Mouse (Mus musculus) embryo, embryonic 11 days (tissue): ENCODE measurements at regions not wholly inside any gene's neighbourhood (a gene's known extent, or its start where the extent isn't known, plus 50 kb on each side); places are given as distances from the start of the nearest gene placed in this dataset.
A peak's percentile ranks its signal among the peaks of the same experiment; 100 is the strongest.
"Not testable (repeated sequence)": the region's sequence is repeated elsewhere in the genome, so short reads cannot be mapped to it uniquely, and the experiment has no call there.

Experiments
- DNase-seq: peaks from one replicate; pipeline ENCODE4 v3.0.0-alpha.2; 2015

DNA sequence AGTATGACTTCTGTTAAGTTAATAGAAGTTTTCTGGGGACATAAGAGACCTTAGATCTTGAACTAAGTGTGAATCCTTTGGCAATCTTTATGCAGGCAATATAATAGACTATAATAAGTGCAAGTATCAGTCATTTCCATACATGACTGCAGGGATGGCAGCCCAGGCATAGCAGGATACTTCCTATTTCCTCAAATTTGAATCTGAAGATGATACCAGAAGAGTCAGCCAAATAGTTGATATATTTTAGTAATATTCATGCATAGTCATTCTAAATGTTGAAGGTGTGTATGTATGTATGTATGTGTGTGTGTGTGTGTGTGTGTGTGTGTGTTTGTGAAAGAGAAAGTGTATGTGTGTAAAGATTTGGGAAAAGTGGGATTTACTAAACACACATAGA, 64.3 kb downstream of the Prl2c2 start:
- DNase-seq, result not testable (repeated sequence)

- DNase-seq, result not testable (repeated sequence)
These were observed 70.1 kb downstream of the Prl2c2 start for GRCm38 (mm10) chr13:12935103-12935502.

GRCm38 (mm10) chr13:12931907-12932617, 73.1 kb downstream of the Prl2c2 start:
- peak; percentile 10 for DNase-seq

GRCm38 (mm10) chr13:12930566-12930965, 74.6 kb downstream of the Prl2c2 start:
- no peak for DNase-seq

DNA sequence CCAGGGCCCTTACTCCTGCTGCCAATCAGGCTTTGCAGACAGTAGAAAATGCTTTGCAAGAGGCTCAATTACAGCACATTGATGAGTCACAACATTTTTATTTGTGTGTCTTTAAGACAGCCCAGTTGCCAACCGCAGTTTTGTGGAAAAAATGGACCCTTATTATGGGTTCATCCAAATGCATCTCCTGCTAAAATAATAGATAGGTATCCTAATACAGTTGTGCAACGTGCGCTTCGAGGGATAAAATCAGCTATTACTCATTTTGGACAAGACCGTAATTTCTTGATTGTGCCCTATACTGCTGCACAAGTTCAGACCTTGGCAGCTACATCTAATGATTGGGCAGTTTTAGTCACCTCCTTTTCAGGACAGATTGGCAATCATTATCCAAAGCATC, 75.4 kb downstream of the Prl2c2 start:
- no peak for DNase-seq

DNA sequence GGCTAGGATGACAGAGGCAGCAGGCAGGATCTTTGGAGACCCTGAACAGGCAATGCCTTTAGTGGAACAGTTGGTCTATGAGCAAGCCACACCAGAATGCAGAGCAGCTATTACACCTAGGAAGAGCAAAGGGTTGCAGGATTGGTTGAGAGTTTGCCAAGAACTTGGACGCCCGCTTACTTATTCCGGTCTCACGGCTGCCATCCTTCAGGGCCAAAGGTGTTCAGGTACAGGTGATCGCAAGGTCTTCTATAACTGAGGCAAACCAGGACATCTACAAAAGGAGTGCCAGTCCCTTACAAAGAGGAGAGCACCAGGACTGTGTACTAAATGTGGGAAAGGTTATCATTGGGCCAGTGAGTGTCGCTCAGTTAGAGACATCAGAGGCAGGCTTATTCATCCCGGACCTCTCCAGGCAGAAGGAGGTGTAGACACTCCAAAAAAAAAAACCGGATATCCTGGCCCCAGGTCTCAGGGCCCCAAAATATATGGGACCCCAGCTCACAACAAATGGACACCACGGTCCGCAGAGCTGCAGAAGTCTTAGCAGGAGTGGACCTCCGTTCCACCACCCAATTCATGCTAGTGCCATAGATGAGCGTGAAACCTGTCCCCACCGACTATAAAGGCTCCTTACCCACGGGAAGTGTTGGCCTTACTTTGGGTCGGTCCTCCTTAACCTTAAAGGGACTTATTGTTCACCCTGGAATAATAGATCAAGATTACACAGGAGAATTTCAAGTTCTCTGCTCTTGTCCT, 77.4 kb downstream of the Prl2c2 start:
- no peak for DNase-seq

DNA sequence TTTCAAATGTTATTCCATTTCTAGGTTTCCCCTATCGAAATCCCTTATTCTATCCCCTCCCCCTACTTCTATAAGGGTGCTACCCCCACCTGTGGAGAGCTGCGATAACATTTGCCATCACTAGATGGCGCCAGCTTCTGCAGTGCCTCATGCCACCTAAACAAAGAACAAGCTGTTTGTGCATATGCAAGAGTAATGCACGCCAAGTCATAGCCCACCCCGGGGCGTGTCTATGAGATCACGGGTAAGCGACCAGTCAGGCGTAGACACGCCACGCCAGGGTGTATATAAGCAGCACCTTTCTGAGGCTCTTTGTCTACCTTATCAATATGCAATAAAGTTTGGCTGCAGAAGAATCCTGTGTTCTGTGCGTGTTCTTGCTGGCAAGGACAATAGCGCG, 79.6 kb downstream of the Prl2c2 start:
- no peak for DNase-seq

- no peak for DNase-seq
These were observed 92.3 kb downstream of the Prl2c2 start for GRCm38 (mm10) chr13:12912902-12913301.

DNA sequence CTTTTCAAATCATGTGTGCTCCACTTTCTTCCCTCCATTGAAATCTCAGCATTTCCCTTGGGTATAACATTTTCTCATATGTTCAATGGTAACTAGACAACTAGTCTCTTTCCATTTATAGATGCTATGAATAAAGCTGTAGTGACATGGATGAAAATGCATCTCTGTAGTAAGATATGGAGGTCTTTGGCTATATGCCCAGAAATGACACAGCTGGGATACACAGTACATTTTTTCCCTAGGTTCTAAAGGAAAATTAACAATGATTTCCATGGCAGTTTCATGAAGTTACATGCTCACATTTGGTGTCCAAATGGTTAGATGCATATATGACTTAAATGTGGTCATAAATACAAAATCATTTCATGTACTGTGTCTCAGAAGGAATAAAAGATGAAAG, 99.0 kb downstream of the Prl2c2 start:
- DNase-seq, result no peak

DNA sequence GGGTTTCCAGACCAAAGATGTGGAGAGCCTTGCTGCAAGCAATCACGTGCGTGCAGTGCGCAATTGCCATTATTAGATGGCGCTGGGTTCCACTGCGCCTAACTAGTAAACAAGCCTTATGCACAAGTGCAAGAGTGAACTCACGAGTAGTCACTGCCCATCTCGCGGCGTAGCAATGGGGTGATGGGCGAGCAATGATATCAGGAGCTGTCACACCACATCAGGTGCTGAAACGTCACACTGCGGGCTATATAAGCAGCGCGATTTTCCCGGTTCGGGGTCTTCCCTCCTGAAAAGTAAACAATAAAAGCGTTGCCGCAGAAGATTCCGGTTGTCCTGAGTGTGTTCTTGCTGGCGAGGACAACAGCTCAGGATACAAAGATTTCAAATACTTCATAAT, 89.8 kb upstream of the Prl2c3 start:
- not testable (repeated sequence) for DNase-seq

DNA sequence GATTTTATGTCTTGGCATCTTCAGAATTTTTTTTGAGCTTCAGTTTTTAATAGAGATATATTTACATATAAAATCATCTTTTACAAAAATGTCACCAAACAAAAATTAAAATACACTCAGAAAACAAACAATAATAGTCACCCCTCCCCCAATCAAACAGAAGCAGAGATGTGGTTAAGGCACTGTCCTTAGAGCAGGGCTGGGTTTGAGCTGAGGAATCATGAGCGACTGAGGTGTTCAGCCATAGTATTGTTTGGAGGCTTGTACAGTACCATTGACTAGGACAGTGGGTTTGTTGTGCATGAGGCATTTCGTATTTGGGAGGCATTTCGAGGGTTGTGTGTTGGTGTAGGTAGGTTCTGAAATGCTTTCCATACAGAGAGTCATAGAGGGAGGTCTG, 79.6 kb upstream of the Prl2c3 start:
- not testable (repeated sequence) for DNase-seq

DNA sequence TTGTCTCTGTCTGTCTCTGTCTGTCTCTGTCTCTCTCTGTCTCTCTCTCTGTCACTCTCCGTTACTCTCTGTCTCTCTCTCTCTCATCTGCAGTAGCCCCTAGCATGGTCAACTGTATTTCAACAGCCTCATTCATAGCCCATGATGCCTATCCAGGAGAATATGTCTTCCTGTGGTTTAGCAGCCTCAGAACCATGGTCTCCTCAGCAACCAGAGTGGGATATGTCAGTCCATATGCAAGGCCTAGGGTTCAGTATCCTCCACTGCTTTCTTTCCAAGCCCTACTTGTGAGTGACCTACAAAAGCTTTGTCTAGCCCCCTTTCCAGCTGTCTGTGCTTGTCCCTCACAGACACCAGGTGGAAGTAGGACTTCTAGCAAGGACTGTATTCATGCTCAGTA, 65.1 kb upstream of the Prl2c3 start:
- not testable (repeated sequence) for DNase-seq

DNA sequence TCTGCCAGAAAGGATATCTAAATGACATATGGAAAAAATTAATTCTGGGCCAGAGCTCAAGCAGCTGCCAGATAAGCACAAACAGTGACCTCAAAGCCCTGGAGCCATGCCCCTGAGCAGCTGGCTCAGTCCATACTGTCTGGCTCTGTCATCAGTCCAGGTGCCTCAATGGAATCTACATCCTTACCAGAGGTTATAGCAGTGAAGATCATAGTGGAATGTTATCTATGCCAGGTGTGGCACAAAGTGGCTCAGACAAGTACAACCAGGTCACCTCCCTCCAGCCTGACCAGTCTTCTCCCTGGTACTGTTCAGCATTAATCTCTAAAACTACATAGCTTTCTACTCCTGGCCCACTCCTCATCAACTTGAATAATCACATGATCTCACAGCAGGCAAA, 64.4 kb upstream of the Prl2c3 start:
- no peak for DNase-seq

- DNase-seq, result not testable (repeated sequence)
These were observed 63.7 kb upstream of the Prl2c3 start for GRCm38 (mm10) chr13:12863542-12863941.

DNA sequence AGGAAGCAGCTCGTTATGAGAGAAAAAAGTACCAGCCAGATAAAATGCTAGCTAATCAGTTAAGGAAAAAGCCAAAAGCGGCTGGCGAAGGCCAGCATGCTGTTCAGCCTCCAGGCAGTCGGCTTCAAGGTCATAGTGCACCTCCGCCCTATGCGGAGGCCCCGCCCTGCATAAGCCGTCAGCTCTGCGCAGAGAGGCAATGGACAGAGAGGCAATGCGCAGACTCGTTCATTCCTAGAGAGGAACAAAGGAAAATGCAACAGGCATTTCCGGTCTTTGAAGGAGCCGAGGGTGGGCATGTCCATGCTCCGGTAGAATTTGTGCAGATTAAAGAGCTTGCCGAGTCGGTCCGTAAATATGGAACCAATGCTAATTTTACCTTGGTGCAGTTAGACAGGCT, 61.1 kb upstream of the Prl2c3 start:
- DNase-seq, result not testable (repeated sequence)

- DNase-seq, result not testable (repeated sequence)
These were observed 60.1 kb upstream of the Prl2c3 start for GRCm38 (mm10) chr13:12859930-12860329.
